Mouse (Mus musculus): ENCODE data around the gene B4galt2.

The B4galt2 gene

GRCm38 (mm10) chr4:117836204-117836767 is 47.0 kb downstream of the B4galt2 start:
- peak; percentile 76 for DNase-seq (ENCODE audit: low read depth, low spot score)

DNA sequence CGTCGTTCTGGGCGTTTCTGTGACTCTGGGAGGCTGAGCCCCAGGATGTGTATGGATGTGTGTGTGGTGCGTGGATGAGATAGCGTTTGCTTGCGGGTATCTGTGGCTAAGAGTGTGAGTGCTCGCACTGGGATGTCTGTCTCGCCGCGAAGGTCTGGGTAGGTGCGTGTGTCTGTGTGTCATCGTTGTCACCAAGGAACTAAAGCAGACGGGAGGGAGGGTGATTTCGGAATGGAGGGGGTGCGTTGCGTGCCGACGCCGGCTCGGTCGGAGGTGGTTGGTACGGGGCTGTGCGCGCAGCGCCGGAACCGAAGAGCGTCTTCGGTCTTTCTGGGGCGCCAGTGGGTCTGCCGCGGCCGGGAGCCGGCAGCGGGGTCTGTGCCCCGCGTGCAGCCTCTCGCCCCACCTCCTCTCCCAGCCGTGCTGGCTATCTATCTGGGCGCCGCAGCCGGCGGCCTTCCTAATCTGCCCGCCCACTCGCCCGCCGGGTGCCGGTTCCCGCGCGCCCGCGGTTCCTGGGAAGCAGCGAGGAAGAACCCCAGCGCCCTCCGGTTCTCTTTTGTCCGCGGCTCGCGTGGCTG is 47.7 kb downstream of the B4galt2 start:
- no peak for DNase-seq (ENCODE audit: low read depth, low spot score)

DNA sequence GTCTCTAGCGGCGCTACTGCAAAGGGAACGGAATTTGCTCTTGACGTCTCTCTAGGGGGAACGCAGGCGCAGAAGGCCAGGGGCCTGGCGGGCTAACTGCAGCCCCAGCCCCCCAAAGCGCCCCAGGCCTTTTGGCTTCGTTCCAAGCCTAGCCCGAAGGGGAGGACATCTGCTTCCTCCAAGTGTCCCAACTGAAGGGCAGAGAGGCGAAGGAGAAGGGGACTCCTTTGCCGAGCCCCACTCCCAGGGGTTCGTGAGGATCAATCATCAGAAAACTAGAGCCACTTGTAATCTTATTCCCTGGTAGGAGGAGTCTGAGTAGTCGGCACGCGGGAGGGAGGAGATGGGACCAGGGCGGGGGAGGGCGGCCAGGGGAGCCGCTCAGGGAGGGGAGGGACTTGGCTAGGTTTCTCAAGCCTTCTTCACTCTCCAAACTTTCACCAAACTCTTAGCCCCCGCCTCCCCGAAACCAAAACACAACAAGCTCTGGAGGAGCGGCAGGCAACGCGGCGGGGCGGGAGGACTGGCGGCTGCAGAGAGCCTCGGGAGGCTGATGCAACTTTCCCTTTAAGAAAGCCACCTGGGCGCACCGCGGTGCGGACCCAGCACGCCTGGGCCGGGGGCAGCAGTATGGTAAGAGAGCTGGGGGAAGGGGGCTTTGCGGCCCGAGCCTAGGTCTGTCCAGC is 48.3 kb downstream of the B4galt2 start:
- no peak for DNase-seq (ENCODE audit: low read depth, low spot score)

DNA sequence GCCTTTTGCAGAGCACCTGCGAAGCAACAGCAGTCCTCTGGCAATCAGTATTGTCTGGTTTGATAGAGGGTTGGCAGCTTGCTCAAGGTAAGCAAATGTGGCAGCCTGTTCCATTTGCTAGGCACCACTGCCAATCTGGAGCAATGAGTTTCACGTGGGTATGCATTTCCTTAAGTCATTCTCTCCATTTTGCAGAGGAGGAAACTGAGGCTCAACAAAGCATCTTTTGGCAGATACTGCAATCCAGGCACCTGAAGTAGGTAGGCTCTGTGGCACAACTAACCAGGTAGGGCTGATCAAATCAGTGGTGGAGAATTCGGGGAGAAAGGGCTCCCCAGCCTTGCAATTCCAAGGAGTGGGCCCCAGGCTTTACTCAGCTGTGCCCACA is 48.8 kb downstream of the B4galt2 start, which contains the start of gene Slc6a9:
Gene Slc6a9, plus strand, starts transcription at position 50 of the 388 bp plus-strand sequence.
- no peak for DNase-seq (ENCODE audit: low read depth, low spot score)

- no peak for DNase-seq (ENCODE audit: low read depth, low spot score)
These were observed 51.2 kb downstream of the B4galt2 start for GRCm38 (mm10) chr4:117831920-117832691.

DNA sequence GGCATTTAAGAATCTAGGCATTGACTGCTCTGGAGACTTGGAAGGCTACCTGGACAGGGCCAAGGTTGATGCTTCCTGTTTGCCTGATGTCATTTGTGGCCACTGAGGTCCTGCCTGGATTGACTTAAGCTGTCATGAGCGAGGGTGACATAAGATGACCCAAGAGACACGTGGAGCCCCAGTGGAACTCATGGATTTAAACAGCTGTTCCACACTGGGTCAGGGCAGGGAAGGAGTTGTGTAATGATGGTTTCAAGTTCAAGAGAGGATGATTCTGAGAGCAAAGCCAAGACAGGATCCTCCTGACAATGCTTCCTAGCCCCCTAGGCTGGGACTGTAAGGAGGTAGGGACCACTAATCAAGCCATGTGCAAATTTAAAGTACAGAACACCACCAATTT is 51.8 kb downstream of the B4galt2 start:
- no peak for DNase-seq (ENCODE audit: low read depth, low spot score)

DNA sequence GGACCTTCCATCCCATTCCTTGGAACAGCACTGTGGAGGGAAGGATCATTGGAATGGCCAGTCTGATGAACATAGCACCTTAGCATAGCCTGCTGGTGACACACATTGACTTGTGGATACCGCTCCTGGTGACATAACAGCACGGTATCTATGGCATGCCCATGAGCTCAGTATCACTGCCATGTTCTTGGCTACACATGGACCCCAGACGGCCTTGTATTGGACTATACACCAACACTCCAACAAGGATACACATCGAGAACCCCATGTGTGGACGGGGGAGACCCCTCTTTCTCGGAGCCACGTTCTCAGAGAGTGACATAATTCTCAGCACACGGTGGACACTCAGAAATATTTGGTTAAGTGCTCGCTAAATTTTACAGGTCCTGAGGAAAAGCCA is 52.5 kb downstream of the B4galt2 start:
- DNase-seq (ENCODE audit: low read depth, low spot score) = no peak

DNA sequence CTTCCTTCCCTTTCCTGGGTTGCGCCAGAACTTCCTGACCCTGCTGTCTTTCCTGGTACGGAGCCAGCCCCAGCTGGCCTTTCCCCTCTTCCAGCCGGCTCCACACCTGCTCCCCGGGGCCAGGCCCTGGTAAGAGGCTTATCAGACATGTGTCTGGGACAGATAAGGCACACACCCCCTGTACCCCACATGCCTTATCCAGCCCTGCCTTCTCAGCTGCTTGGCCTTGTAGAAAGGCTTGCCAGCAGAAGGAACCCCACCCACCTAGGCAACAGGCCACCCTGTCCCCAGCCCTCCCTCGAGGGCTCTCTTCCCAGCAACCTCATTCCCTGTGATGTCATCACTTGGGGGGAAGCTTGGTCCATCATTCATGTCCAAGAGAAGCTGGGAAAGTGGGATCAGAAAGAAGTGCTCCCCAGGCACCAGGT is 53.1 kb downstream of the B4galt2 start:
- peak; percentile 56 for DNase-seq (ENCODE audit: low read depth, low spot score)

GRCm38 (mm10) chr4:117829260-117830123 is 53.8 kb downstream of the B4galt2 start:
- peak; percentile 66 for DNase-seq (ENCODE audit: low read depth, low spot score)

DNA sequence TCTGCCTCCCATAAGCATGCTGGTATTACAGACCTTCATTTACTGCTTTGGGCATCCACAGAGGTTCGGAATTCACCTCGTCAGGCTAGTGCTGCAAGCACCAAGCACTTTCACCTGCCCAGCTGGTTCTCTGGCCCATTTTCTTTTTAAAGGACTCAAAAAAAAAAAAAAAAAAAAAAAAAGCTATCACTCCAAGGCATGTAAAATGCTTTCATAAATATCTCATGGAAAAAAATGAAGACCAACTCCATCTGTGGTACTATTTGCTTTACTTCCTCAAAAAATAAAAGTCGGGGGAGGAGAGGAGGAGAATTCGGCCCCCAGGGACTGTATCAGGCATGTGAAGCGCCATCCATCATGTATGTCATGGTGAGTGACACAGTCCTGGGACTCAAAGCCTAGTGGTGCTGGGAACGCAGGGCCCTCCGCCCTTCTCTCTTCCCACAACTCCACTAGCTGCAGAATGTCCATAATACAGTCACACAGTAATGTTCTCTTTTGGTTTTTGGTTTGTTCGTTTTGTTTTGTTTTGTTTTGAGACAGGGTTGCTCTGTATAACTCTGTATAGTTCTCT is 54.6 kb downstream of the B4galt2 start:
- no peak for DNase-seq (ENCODE audit: low read depth, low spot score)
